Mouse (Mus musculus): ENCODE measurements around the gene Tnni2.
A peak's percentile ranks its signal among the peaks of the same experiment; 100 is the strongest.

Gene Tnni2

DNA sequence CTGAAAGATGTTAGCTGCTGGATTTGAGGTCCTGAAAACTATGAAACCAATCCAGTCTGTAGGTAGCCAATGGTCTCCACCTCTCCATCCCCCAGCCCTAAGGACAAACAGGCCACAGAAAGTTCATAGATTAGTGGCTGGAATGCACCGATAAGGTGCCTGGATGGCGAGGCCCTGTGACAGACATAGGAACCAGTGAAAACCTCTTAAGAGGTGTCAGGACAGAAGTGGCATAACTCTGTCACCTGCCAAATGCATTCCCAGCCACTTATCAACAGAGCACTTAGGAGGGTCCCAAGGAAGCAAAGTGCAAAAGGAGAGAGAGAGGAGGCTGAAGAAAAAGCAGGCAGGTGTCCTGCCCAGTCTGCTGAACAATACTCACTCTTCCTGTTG lies 17.7 kb downstream of the Tnni2 start:
- no peak for DNase-seq (ENCODE audit: low spot score in 2 of 2)

DNA sequence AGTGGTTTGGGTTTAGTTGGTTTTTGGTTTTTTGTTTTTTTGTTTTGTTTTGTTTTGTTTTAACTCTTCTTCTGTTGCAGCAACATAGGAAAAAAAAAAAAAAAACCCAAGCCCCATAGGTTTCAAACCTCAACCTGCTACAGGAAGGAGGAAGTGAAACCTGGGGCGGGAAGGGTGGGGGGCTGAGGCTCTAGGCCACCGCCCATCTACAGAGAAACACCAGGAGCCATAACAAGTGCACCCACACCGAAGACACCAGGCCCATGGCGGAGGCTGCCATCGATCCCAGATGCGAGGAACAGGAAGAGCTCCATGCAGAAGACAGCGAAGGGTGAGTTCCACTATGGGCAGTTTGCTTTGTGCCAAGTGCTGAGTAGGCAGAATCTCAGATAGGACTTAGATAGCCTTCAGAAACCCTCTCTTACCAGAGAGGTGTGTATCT lies 19.0 kb downstream of the Tnni2 start, which contains the start of gene Lsp1:
Gene Lsp1, plus strand, starts transcription at position 174 of the 442 bp plus-strand sequence.
- DNase-seq (ENCODE audit: low spot score in 2 of 2): no peak

DNA sequence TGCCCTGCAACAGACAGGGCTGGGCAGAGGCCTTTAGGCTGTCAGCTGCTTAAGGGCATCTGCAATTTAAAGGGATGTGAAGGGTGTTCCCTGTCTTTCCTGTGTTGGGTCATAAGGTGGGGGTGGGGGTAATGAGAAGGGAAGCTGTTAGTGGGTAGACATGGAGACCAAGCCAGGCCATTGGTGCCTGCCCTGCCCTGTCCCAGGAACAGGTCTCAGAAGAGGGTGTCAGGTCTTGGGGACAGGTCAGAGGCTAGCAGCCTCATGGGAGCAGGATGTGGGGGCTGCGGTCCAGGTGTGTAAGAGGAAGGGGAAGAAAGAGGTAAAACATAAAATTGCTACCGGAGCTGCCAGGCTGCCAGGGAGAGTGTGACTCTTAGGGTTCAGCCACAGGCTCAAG lies 19.8 kb downstream of the Tnni2 start:
- peak in 1 of 2 experiments; percentile 53 for DNase-seq (ENCODE audit: low spot score in 2 of 2)

DNA sequence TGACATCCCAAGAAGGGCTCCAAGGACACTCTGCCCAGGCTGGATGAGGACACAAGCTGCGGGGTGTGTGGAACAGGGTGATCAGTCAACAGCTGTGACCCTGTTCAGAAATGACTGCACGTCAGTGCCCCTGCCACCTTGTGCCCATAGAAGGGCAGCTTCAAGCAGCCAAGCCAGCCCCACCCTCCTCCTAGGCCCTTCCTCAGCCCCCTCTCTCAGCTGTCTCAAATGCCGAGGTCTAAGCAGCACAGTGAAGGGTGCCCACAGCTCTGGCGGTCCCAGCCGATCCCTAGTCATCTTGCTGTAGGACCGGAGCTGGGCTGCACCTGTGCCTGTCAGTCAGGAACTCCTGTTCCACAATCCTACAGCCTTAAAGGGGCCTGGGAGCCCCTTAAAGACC lies 20.6 kb downstream of the Tnni2 start:
- DNase-seq (ENCODE audit: low spot score in 2 of 2): peak in 1 of 2 experiments; percentile 35

DNA sequence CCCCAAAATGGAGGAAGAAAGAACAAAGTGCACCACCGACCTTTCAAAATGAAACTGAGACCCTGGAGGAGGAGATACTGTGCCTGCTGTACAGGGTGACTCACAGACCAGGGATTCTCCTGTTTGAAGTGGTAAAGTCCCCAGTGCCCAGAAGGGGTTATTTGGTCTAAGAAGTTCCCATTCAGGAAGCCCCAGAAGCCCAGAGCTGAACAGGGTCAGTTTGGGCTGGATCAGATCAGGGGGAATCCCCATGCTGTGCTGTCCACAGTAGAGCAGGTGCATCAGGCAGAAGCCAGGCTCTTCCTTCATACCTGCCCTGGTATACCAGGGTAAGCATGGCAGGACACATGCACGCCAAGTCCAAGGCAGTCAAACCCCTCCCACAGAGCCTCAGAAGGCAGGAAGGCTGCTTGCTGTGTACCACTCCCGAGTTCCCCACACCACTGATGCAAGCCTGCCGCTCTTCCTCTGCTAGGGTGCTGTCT lies 21.0 kb downstream of the Tnni2 start:
- DNase-seq (ENCODE audit: low spot score in 2 of 2): peak in 1 of 2 experiments; percentile 35

DNA sequence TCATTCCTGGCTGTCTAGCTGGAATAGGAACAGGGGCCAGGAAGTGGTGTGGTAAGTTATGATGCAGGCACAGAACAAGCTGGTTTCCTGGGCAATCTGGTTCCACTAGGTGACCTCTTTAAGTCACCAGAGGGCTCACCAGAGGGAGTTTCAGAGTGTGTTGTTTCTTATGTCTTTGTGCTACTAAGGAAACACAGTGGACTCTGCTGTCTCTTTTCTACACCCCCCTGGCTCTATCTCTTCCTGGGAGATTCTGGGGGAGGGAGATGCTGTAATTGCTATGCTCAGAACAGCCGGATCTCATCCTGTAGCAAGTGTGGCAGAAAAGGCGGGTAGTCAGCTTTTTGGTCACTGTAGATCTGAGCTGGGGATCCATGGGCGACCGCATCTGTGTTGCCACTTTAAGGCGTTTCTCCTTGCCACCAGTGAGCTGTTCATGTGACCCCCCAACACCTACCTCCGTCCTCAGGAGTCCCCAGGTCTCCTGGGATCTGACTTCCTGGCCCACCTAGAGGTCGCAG lies 28.6 kb downstream of the Tnni2 start:
- DNase-seq (ENCODE audit: low spot score in 2 of 2): no peak

DNA sequence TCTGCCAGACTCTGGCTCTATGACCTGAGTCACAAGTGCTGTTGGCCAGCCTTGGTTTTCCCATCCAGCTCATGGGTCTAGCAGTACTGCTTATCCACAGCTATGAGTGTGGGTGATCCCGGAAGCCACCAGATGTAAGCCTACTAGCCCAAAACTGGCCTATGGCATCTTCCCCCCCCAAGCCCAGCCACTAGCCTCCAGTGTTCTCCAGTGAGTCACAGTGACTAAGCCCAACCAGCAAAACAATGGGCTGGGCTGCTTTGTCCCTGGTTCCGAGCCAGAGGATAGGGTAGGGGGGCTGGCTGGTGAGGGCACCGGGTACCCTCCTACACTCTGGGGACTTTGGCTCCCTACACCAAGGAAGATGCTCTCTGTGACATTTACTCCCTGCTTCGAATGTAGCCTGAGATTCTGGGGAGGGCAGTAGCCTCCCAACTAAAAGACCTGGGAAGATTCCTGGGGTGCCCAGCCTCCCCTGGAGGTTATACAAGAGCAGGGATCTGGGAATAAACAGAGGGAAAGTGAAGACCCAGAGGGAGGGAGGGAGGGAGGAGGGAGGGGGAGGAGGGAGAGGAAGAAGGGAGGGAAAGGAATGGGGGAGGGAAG lies 29.3 kb downstream of the Tnni2 start:
- DNase-seq (ENCODE audit: low spot score in 2 of 2): no peak

DNA sequence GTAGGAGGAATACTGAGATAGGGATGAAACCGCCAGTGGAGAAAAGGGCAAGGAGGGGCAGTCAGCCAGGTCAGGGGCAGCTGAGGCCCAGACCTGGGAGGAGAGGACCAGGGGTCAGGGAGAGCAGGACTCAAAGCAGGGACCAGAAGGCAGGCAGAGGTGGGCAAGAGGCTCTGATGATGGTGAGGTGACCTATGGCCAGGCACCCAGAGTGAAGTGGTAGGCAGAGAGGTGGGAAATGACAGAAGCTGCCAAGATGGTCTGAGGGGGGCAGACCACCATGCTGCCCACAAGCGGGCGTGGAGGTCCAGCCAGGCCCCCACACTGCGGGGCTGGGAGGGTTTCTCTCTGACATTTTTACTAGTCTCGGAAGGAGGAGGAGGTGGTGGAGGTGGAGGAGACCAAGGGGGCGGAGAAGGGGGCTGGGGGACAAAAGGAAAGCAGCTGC lies 29.8 kb downstream of the Tnni2 start:
- no peak for DNase-seq (ENCODE audit: low spot score in 2 of 2)

DNA sequence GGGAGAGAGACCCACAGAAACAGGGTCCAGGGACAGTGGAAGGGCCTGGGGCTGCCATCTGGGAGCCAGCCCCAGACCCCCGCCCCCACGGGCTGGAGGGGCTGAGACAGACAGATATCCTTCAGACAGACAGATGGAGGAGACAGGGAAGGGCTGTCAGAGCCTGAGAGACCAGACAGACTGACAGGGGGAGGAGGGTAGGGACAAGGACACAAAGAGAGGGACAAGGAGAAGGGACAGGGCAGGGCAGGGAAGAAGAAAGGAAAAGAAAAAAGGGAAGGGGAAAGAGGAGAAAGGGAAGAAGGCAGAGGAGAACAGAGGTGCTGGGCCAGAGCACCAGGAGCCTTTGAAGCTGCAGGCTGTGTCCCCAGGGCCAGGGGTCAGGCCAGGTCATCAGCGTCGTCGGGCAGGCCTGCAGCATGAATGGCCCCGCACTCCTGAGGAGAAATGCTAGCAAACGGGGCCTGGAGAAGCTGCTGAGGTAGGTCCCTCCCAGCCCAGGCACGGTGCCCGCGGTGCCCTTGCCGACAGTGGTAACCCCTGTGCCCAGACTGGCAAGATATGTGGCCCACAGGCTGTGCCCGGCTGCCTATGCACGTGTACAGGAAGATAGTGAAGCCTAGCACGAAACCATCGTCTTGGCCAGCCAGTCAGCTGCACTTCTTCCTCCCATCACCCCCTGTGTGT lies 30.4 kb downstream of the Tnni2 start:
- DNase-seq (ENCODE audit: low spot score in 2 of 2): no peak

DNA sequence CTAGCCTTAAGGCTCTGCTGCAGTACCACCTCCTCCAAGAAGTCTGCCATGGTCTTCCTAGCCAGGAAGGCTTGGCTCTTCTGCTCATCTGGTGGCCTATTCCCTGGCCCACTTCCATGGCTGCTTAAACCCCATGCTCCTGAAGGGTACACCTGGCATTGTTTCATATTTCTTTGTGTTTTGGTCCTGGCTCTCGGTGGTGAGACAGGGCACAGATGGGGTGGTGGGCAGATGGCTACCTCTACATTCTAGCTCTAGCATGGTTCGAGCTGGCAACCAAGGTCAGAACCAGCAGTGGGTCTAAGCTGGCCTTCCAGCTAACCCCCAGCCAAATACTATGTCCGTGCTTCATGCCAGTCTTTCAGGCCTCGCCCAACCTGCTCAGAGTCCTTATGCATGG lies 31.3 kb downstream of the Tnni2 start:
- DNase-seq (ENCODE audit: low spot score in 2 of 2): no peak

DNA sequence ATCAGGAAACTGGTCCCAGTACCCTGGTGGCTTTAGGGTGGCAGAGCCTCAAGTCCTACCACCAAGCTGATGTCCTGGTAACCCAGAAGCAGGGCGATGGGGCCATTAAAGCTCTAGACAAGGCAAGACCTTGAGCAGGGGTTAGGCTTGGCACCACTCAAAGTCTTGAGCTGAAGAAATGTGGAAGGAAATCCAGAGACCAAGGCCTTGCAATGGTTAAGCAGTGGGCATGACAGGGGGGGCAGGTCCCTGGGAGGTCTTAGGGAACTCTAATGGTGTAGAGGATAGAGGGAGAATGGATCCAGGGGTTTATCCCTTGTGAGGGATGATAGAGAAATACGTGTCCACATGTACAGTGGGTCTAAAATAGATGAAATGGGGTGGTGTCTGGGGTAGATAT lies 31.9 kb downstream of the Tnni2 start:
- DNase-seq (ENCODE audit: low spot score in 2 of 2): no peak

DNA sequence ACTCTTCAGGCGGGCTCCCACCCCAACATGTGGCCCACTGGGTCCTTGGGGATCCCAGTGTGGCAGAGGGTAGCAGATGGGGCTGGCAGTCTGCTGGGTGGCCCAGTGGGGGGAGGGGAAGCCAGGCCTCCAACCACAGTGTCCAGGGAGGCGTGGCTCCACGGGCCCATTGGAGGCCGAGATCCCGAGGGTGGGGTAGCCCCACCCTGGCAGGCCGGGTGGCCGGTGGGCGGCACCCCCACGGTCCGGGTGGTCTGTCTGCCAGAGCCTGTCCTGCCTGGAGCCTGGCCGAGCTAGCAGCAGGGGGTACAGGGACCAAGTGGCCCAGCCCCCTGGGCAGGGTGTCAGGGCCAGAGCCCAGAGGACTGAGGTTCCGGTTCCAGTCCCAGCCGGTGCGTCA lies 33.2 kb downstream of the Tnni2 start:
- DNase-seq (ENCODE audit: low spot score in 2 of 2): no peak

DNA sequence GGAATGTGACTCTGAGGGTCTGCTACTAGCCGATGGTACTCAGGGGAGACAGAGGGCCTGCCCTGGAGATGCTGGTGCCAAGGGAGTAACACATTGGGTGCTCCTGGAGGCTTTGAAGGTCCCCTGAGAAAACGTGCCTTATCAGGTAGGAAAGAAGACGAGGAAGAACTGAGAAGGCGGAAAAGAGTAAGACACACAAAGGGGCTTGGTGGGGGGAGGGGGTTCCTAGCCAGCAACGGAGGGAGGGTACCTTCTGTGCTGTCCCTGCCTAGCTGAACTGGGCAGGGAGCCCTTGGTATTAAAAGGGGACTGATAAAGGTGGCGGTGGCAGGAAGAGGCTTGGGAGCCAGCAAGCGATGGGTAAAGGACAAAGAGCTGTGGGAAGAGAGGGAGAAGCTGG lies 34.0 kb downstream of the Tnni2 start:
- no peak for DNase-seq (ENCODE audit: low spot score in 2 of 2)

DNA sequence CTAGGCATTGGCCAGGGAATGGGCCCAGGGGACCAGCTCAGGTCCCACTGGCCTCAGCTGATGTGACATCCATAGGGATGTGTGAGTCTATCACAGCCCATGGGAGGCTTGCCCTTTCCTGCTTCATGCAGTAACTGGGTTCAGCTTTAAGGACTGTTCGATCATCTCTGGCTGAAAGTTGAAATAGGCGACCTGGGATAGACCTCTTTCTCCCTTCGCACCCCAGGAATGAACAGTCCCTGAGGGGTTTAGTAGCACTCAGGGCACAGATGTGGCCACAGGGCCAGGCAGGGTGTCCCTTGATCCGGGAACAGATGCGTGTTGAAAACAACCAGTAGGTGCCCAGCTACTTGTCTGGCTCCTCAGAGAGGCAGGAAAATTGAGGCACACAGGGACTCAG lies 34.7 kb downstream of the Tnni2 start:
- DNase-seq (ENCODE audit: low spot score in 2 of 2): no peak

DNA sequence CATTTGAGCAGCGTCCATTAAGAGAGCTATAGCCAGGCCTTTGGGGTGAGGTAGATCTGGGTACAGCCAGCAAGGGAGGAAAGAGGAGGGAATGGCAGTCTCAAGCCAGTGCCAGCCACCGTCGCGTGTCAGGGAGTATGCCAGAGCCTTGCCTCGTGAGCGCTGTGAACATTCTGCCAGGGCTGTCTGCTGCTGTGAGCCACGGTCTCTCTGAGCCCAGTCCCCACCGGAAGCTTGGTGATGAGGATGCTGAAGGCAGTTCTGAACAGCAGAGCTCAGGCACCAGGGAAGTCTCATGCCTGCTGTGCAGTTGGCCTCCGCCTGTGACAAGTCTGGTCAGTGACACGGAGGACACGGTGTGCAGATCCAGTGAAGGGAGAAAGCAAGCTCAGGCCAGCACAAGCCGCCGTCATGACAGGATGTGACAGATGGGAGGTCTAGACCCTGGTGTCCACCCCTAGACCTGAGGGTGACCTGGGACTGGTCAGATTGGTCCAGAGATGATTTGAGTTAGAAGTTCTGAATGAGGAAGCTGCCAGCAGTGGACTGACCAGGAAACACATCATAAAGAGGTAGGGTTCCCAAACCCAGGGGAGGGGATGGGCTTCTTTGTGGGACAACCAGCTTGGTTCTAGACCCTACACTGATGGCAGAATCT lies 35.3 kb downstream of the Tnni2 start:
- DNase-seq (ENCODE audit: low spot score in 2 of 2): no peak

DNA sequence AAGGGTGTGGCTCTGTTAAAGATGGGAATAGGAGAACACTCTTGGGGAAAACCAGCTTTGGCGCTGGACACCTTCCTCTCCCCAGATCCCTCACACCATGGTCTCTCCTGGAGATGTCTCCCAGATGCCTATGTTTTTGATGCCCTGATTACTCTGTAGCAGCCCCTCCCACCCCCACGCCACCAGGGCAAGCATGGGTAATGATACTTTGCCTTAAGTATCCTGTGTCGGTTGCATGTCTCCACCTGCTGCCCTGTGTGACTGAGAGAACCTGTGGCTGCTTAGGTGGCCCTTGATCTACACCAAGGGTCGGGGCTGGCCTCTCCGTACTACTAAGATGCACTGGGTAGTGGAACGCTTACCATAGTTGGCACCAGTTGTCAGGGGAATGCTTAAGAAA lies 36.4 kb downstream of the Tnni2 start:
- no peak for DNase-seq (ENCODE audit: low spot score in 2 of 2)

DNA sequence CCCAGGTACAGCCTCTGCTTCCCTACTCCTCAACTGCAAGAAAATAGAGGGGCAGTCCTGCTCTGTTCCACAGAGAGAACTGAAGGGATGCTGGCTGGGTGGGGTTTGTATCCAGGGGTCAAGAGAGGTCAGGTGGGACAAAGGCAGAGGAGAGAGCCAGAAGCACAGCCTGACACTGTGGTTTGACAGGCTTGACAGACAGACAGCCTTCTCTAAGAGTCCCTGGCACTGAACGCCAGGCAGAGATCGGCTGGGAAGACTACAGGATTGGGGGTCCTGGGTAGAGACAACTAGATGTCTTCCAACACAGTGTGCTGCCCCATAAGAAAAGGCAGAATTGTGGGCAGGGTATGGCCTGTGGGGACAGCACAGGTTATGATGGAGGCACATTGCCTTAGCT lies 37.0 kb downstream of the Tnni2 start:
- DNase-seq (ENCODE audit: low spot score in 2 of 2): no peak

DNA sequence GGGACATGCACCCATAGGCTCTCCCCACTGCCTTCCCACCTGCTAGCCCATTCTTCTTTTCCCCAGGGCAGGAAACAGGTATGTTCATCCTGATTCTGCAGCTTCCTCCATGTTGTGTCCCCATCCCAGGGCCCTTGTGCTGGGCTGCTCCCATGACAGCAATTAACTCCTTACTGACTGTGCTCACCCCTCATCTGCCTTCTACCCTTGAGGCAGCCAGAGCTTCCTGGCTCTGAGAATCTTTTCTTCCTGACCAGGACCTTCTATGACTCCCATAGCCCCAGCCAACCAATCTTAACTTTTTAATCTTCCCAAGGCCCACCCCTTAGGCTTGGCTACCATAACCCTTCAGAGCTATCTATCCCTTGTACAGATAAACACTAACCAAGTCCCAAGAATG lies 37.7 kb downstream of the Tnni2 start:
- no peak for DNase-seq (ENCODE audit: low spot score in 2 of 2)

DNA sequence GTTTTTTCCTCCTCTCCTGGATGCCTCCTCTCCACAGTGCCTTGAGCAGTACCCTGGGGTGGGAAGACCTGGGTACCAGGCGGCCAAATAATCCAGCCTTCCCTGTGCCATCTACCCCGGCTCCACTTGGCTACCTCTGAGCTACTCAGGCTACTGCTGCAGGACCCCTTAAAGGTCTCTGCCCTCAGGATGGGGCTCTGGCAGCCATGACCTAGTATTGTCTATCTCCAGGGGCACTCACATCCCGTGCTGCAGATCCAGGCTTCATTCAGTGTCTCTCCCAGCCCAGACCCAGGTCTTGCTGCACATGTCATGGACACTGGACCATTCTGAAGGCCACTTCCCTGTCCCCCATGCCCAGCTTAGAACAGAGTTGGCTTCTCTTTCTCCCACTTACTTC lies 38.3 kb downstream of the Tnni2 start:
- DNase-seq (ENCODE audit: low spot score in 2 of 2): no peak

DNA sequence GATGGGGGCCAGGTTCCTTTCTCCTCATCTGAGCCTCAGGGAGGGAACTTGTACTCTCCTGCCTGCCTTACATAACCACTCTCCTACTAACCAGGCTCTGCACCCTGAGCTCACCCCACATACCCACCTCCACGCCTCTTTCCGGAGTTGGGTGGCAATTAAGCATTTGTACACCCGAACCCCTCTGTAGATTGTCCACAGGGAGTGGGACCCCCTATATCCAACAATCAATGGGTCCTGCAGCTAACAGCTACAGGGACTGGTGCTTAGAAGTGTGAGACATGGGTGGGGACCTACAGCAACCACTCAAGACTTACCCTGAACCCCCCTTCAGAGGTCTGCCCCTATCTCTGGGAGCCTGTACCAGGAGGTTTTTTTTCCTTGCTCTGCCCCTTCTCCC lies 39.1 kb downstream of the Tnni2 start:
- no peak for DNase-seq (ENCODE audit: low spot score in 2 of 2)

DNA sequence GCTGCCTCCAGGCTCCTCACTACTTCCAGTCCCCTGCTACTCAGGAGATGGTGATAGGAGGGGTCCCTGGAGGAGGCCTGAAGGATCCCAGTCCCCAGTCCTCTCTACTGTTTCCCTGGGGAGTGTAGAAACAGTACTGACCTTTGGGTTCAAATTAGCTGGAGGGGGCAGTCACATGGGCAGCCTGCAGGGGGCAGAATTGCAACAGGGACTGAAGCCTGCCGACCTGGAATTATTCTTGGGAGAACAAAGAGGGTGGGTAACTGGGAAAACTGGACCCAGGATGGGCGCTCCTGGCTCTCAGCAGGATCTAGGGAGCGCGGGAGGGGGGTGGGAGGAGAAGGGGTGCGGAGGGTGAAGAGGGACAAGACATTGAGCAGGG lies 39.6 kb downstream of the Tnni2 start:
- DNase-seq (ENCODE audit: low spot score in 2 of 2): peak in 1 of 2 experiments; percentile 54

DNA sequence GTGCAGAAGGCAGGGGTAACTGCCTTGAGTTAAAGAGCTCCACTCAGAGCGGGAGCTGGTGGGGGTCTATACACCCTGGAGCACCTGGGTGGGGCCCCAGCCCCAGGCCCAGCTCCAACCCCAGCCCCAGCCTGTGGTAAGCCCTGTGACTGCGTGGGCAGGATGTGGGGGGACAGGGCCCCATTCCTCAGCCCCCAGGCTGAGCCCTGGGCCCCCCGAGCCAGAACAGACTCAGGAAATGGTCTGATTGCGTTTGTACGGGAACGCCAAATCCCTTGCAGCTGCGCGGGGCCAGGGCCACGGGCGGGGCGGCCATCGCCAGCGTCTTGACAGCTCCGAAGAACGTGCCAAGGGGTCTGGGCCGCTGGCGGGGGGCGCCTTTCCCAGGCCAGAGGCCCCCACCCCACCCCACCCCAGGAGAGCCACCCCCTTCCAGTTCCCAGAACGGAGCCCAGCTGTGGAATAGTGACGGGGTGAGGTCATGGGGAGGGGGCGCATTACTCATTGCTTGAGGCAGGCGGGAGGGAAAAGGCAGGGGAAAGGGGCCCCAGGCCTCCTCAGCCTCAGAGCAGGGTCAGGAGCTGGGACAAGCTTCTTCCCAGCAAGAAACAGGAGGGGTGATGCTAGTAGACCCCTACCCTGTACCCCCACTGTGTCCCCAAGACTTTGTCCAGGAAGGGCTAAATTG lies 40.1 kb downstream of the Tnni2 start:
- peak; percentile 66 to 80 for DNase-seq (ENCODE audit: low spot score in 2 of 2)

All from thymus, postnatal 10 days (tissue).